Mouse (Mus musculus): ENCODE results near the gene Vmn1r208. TPM values are rescaled to one million over a fixed set of nuclear protein-coding genes. Genes with fewer than 3 reads are reported as not detected.
"Not testable (repeated sequence)": the region's sequence is repeated elsewhere in the genome, so short reads cannot be mapped to it uniquely, and the experiment has no call there.

Gene Vmn1r208
- polyA plus RNA-seq (2012), result not detected in 2 replicates

DNA sequence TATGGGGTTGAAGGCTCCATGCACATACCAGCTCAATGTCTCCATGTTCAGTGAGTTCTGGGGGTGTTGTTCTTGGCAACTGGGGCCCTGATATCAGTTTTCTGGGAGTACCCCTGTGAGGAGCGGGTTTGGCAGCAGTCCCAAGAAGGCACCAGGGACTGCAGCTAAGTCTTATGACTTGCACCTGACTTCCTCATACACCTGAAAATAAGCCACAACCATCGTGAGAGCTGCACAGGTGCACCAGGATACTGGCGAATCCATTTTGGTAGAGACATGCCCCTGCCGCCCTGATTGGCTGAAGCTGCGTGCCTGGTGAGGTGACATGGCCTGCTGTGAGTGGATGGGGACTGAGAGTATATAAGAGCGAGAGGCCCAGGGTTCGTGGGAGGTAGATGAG lies at the start of gene Vmn1r208:
Vmn1r208 (minus strand) TSS at position 101 of the 400 bp plus-strand sequence.
- TF ChIP-seq GATA1 (IDR thresholded peaks at IDR 0.05; ENCODE audit: low read length), result not testable (repeated sequence)

DNA sequence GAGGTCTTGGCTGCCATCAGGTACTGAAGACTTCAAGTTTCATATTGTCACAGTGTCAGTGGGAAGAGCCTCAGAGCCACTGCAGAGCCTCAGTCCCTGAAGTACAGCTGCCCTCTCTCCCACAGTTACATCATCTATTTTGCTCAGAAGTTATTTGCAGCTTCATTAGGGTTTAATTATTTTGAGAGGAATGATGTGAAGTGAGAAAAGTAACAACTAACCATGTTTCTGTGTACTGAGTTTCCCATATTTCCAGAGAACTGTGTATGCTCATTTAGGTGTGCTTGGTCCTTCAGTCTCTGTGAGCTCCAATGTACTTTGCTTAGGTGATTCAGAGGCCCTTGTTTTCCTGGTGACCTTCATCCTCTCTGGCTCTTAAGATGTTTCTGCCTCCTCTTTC lies 32.4 kb upstream of the Vmn1r208 start, which contains the start of gene Vmn1r209:
Vmn1r209 (minus strand) TSS at position 101 of the 400 bp plus-strand sequence.
- not testable (repeated sequence) for TF ChIP-seq GATA1 (IDR thresholded peaks at IDR 0.05; ENCODE audit: low read length)

DNA sequence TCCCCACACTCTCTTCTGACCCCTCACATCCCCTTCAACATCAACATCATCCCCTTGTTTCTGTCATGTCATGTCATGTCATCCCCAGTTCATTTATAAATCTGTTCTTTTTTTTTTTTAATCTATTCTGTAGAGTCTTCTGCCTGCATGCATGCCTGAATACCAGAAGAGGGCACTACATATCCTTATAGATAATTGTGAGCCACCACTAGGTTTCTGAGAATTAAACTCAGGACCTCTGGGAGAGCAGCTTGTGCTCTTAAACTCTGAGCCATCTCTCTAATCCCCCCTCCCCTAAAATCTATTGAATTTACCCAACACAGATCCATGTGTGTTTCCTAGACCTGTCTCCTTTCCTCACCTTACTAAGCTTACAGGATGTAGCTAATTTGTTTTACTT lies 29.7 kb downstream of the Vmn1r208 start:
- TF ChIP-seq GATA1 (IDR thresholded peaks at IDR 0.05; ENCODE audit: low read length), result no peak

DNA sequence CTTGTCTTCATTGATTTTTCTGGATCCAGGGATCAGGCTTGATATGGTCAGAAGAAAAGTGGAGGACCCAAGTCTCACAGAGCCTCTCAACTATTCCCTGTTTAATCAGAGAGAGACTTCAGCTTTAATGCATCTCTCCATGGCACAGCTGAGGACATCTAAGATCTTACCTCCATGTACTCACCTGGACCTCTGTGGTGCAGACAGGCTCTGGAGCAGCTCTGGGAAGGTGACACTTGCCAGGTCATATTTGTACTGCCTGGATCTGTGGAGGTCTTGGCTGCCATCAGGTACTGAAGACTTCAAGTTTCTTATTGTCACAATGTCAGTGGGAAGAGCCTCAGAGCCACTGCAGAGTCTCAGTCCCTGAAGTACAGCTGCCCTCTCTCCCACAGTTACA lies 47.7 kb downstream of the Vmn1r208 start, which contains the start of gene Vmn1r207-ps:
Vmn1r207-ps (minus strand) TSS at position 101 of the 400 bp plus-strand sequence.
- not testable (repeated sequence) for TF ChIP-seq GATA1 (IDR thresholded peaks at IDR 0.05; ENCODE audit: low read length)

Other genes starting within 250 kb of the Vmn1r208 start
- gene Vmn1r204, start 224.2 kb downstream of the Vmn1r208 start, polyA plus RNA-seq (2012), result not detected in 2 replicates
- gene Vmn1r205, start 184.4 kb downstream of the Vmn1r208 start, polyA plus RNA-seq (2012), result not detected in 2 replicates
- not detected in 2 replicates for gene Vmn1r206, start 153.1 kb downstream of the Vmn1r208 start, polyA plus RNA-seq (2012)
- not detected in 2 replicates for gene Vmn1r207-ps, start 47.8 kb downstream of the Vmn1r208 start, polyA plus RNA-seq (2012)
- not detected in 2 replicates for gene Vmn1r209, start 32.3 kb upstream of the Vmn1r208 start, polyA plus RNA-seq (2012)
- not detected in 2 replicates for gene Vmn1r210, start 53.9 kb upstream of the Vmn1r208 start, polyA plus RNA-seq (2012)
- gene Vmn1r211, start 80.2 kb upstream of the Vmn1r208 start, polyA plus RNA-seq (2012), result not detected in 2 replicates
- not detected in 2 replicates for gene Vmn1r212, start 106.8 kb upstream of the Vmn1r208 start, polyA plus RNA-seq (2012)
- gene Vmn1r213, start 230.3 kb upstream of the Vmn1r208 start, polyA plus RNA-seq (2012), result not detected in 2 replicates